Mouse (Mus musculus) embryo, embryonic 10 days (tissue): ENCODE data around the gene Taf1b.

ENCODE experiments used
- DNase-seq: peaks from one replicate; pipeline ENCODE4 v3.0.0-alpha.2; 2015; ENCODE audit warnings: low spot score

Taf1b gene

DNA sequence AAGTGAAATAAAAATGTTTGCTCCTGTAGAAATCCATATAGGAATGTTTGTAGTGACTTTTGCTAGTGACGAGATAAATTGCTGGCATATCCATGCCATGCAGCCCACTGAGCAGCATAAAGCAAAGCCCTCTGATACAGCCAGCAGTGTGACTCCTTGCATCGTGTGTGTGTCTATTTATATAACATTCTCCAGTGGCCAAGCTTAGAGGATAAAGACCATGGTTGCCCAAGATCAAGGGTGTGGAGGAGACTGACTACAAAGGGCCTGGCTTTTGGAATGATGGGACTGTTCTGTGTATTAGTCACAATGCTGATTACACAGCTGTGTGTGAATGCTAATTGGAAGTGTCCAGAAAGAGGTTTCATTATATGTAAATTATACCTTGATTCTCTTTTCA is 54.4 kb downstream of the Taf1b start:
- DNase-seq, result no peak

DNA sequence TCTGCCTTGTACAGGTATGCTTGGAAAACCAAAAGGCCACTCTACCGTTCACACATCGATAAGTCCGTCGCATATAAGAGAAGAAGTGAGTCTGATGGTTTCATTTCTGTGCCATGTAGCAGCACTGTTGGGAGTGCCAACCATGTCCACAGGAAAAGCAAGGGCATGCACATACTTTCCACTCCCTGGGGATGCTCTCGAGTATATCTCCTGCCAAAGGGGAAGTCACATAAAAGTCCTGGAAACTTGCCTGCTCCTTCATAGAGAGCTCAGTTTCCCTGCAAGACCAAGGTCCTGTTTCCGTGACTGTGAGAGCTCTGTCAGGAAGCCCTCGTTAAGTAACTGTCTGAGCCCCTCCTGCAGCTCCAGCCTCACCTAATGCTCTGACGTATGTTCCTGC is 57.8 kb downstream of the Taf1b start:
- DNase-seq, result no peak

DNA sequence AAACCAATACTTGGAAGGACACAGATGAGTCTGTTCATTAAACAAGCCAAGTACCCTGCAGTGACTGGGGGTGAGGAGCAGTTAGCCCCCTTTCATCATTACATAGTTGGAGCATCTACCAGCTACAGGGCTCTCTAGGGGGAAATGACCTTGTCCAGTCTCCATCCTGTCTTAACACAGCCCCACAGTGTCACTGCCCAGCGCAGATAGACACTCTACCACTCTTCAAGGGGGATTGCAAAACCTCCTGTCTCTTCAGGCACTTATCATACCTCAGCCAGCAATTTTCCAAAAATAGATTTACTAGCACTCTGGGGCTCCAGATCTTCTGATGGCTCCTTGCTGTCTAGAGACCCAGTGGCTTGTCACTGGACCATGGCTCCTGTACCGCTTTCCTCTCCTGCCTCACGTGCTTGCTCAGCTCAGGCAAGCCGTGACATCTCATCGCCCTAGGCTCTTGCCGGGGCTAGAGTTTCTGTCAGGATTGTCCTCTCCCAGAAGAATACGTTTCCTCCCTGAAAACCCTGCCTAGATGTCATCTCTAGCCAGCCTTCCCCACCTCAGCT is 65.3 kb downstream of the Taf1b start:
- DNase-seq, result no peak

DNA sequence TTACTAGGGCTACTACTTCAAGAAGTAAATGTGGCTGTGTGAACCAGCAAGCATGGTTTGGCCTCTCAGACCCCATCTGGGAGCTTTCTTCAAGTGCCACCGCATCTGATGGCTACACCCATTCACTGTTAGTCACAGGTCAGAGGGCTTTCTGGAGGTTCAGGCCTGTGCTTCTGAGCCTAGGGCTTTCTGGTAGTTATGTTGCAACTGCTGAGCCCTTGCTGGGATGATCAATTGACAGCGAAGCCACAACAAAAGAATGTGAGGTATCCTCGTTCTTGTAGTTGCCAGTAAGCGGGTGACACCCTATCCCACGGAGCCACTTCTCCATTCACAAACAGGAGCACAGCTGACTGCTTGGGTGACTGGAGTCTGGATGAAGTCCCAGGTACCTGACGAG is 67.2 kb downstream of the Taf1b start:
- DNase-seq, result no peak

DNA sequence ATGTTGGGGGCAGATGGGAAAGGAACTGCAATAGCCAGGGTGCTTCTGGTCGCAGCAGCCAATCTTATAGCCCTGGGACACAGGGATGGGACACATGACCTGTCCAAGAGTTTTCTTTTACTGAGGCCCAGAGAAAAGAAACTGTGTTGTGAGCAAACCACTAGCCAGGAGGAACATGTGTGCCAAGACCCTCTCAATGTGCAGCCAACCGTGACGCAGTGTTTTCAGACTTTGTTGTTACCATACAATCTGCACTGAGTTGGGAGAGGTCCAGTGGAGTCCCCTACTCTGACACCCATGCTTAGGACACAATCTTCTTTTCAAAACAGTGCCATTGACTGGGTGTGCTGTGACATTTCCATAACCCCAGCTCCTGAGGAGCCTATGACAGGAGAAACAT is 69.4 kb downstream of the Taf1b start:
- no peak for DNase-seq

DNA sequence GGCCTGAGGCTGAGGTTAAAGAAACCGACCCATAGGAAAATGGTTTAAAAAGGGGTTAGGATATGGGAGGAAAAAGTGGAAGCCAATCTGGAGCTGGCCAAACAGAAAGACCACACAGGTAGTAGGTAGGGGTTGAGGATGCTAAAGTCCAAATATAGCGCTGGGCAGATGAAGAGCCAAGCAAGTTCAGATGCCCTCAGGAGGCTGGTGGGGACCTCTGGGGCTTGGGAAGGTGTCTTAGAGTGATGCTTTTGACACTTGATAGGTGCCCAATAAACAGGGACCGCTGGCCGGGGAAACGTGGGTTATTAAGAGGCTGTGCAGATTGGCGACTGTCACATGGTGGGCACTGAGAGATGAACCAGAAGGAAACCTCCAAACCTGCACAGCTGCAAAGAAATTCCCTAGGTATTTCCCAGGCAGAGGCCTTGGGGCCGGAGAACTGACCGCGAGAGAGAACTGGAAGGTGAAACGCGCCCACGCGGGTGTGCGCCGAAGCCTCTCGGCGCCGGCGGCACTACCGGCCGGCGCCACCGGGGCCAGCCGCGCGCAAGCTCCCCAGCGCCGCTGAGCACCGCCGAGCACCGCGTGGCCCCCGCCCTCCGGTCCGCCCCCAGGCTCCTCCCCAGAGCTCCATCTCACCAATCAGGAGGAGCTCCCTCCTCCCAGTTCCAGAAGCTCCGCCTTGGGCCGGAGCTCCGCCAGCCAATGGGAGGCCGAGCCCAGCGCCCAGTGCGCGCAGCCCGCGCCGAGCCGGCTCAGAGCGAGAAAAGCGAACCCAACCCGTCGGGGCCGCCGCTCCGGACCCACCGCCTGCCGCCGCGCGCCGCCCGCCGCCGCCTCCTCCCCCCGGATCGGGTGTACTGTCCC is 73.6 kb downstream of the Taf1b start, which contains the start of gene Grhl1:
Gene Grhl1 (plus strand): TSS at position 761 of the 870 bp plus-strand sequence.
- DNase-seq, result peak; percentile 92

DNA sequence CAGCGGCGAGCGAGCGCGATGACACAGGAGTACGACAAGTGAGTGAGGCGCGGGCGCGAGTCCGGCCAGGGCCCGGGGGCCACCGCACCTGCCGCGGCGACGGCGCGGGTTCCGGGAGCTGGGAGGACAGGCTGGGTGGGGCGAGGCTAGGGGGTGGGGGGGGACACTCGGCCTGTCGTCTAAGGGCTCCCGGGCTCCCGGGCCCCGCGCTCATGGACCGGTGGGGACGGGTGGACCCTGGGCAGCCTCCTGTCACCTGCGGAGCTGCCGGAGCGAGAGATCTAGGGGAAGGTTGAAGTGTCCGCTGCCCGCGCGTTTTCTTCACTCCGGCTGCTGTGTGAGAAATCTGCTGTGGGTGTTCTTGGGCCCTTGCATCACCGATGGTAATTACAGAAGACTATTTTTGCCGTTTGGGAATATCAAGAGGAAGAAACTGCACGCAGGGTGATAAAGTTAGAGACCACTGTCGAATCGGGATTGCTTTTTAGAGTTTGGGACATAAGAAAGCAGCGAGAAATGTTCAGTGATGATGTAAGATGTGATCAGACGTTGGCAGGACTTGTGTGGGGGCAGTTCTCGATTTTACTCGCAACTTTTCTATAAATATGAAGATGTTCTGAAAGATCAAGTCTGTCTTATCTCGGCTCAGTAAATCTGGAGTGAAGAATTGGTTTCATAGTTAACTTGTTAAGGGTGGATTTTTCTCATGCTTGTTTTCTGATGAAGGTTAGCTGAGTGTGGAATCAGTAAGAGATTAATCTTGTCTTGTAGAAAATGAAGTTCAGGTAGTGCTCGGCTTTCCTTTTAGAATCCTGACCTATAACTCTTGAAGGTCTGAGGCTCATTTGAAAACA is 74.5 kb downstream of the Taf1b start:
- DNase-seq, result no peak

DNA sequence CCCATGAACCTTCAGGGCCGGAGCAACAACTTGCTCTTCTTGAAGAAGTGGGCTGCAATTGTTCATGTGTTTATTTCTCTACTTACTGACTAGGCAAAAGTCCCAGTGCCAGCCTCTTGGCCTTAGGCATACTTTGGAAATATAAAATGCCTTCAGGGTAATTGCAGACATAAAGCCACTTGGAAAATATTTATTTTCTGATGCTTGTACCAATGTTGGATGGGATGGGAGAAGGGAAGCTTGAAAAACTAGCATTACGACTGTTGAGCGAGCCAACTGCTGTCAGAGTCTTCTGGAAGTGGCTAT is 75.1 kb downstream of the Taf1b start:
- no peak for DNase-seq

DNA sequence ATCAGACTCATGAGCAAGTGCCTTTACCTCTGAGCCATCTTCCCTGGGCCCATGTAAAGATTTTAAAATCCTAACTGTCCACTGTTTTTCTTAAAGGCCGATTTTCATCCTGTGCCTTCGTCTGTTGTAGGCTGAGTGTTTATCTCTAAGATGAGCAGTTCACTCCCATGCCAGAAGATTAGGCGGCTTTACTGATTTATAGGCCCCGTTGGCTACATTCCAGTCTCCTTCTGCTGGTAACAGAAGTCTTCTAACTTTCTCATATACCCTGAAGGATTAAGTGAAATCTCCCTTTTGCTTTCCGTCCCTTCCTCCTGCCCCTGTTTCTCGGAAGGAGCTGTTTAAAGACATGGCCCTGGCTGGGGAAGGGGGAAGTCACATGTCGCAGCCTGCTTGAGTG is 76.7 kb downstream of the Taf1b start:
- DNase-seq, result no peak

DNA sequence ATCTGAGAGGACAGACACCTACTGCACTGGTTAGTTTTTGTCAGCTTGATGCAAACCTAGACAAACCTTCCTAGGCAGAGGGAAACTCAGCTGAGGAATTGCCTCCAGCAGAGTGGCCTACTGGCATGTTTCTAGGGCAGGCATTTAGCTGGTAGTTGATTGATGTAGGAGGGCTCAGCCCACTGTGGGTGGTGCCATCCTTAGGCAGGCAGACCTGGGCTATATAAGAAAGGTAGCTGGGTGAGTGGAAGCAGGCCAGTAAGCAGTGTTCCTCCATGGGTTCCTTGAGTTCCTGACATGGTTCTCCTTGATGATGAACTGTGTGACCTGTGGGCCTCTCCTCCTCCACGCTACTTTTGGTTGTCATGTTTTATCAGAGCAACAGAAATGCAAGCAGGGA is 82.3 kb downstream of the Taf1b start:
- no peak for DNase-seq

DNA sequence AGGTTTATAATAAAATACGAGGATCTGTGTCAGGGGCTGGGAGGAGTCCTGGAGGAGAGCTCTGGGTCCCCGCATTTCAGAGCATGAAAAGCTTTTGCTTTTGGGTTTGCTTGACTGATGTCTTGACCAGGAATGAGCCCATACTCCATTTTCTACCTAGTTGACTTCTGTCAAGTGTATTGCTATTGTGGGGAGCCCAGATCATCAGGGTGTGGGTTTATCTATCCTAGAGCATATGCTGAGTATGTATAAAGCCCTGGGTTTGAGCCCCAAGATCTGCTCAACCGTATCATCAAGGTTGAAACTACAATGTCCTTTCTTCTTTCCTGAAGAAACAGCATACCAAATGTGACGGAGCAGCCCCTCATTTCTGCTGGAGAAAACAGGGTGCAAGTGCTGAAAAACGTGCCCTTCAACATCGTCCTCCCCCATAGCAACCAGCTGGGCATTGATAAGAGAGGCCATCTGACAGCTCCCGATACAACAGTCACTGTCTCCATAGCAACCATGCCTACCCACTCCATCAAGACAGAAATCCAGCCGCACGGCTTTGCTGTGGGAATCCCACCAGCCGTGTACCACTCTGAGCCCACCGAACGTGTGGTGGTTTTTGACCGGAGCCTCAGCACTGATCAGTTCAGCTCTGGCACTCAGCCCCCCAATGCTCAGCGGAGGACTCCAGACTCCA is 83.0 kb downstream of the Taf1b start:
- DNase-seq, result no peak

DNA sequence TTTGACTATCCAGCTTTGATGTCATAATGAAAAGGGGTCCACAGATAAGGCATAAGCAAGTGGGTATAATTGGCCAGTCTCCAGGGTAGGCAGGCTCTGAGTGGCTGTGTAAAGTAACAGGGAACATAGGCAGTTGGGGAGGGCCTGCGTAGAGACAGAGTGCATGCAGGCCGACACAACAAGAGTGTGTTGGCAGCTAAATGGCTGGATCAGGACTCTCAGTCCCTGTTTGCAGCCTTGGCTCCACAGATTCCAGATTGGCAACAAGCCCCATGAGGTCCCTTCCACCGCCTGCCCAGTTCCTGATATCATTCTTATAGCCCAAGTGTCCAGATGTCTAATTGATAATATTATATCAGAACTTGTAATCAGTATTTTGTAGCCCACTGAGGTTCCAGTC is 85.5 kb downstream of the Taf1b start:
- DNase-seq, result no peak

DNA sequence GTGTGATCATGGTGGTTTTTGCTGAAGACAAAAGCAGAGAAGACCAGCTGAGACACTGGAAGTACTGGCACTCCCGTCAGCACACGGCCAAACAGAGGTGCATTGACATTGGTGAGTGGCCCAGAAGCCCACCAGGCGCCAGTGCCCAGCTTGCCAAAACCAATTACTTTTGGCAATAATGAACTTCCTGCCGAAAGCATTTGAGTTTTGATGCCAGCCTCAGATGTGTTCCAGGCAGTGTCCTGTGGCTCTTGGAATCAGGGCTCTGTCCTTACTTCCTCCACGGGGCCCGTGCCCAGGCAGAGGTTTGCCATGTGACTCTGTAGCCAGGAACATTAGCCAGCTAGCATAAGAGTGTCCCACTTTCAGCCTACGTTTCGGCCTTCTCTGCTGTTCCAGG is 86.7 kb downstream of the Taf1b start:
- DNase-seq, result no peak

DNA sequence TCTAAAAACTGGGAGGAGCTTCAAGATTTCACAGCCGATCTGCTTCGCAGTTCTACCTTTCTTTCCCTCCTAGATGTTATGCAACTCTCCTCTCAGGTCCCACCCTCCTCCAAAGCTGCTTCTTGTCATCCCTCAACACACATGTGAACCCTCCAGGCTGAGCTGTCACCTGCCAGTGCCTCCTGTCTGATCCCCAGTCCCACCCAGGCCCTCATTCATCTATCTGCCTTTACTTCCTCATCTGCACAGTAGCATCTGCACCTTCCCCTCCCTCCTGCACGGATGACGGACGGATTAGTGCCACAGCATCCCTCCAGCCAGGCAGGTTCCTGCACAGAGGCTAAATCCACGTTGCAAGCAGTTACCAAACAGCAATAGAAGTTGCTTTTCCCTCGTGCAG is 88.0 kb downstream of the Taf1b start:
- DNase-seq, result no peak

DNA sequence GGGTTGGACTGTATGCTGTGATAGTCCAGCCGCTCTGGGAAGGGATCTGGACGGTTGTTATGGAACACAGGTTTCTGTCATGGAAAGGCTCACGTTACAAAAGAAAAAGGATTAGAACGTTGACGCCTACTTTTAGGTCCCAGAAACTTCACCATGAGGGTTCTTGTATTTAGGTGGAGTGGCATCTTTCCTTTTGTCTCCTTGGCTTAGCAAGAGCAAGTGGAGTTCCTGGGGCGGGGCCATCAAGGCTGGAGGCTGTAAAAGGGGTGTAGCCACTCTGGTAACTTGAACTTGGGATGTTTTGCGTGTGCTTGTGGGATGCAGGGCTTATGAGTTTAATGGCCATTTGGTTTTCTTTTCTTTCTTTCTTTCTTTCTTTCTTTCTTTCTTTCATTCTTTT is 92.2 kb downstream of the Taf1b start:
- no peak for DNase-seq

DNA sequence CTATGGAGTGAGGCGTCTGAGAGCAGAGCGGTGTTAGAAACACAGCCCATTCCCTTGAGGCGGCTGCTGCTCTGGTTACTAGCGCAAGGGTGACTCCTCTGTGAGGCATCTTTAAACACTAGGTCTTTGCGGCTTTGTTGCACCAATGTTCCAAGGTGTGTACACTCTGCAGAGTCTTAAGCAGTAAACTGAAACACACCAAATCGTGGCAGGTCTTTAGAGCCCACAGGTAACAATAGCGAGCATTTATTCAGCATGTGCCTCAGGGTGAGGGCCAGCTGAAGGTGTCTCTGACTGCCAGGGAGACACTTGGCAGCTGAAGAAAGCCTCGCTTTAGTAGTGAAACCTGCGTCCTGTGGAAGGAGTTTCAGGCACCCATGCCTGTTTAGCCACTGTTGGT is 93.9 kb downstream of the Taf1b start:
- no peak for DNase-seq

DNA sequence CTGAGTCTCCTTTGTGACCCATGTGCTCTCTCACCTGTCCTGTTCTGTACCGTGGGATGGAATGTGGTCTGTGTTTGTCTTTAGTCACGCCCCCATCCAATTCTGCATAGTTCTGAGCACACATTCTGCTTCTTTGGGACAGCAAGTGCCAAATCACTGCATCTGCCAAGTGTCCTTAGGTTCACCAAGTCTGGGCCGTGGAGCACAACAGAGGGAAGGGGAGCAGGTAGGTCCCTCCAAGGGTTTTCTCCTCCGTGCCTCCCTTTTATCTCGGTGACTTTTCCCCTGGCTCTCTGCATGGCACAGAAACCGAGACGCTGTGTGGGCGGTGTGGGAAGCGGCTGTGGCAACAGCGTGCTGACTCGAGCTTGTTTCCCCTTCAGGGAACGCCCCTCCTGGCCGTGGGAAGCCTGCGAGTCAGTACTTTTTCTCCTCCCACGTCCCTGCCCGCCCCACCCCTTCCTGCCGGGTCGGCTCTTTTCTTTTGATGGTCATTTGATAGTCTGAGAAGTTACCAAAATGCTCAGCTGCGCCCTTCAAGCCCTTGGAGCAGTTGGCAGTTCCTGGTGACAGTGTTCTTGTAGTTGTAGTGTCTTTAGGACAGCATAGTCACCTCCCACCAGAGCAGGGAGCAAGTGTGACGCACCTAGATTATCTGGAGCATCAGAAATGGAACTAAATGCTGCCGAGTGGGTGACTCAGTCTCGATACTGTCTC is 95.0 kb downstream of the Taf1b start:
- DNase-seq, result peak; percentile 42

DNA sequence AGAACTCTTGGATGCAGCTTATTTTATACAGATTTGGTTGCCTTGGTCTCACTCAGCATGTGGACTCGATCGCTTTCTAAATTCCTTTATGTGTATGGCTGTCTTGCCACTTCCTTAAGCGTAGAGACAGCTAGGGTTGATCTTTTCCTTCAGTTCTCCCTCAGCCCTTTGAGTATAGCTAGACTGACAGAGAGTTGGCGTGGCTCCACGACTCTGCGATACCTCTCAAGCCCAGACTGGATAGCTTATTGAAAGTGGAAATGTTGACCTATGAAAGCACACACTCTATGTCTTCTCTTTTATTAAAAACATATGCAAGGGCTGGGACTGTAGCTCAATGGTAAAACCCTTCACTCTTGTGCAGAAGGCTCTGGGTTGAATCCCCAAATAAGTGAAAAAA is 99.2 kb downstream of the Taf1b start:
- no peak for DNase-seq

DNA sequence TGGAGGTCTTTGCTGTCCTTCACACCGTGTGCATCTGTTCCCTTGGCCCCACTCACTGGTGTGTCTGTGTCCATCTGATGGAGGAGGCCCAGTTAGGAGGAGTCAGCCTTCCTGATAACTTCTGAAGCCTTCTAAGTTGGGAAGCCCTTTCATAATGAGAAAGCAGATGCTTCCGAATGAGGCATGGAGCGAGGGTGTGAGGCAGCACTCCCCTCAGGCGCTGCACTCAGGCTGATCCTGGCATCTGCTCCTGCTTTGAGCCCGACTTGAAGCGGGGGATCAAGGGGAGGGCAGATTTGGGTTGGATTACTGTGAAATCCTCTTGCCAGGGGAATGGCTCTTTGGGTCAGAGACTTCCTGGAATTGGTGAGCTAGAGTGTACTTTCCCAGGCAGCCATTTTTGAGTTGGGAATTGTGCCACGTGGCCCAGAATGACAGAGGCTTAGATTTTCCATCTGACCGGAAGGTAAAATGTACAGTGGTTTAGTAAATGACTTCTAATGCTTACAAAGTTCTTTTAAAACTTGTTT is 101.3 kb downstream of the Taf1b start:
- DNase-seq, result no peak

DNA sequence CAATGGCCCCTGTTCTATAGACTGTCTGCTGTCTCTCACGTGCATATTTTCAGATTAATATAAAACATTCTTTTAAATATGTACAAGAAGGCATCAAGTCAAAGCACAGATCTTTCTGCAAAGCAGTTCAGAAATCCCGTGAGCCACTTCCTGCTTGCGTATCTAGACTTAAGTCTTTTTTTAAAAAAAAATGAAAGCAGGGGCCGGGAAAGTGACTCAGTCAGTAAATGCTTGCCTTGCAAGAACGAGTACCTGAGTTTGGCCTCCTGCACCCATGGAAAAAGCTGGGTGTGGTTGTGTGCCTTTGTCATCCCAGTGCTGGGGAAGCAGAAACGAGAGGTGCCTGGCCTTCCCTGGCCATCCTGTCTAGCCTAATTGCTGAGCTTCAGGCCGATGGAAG is 101.9 kb downstream of the Taf1b start:
- DNase-seq, result no peak

DNA sequence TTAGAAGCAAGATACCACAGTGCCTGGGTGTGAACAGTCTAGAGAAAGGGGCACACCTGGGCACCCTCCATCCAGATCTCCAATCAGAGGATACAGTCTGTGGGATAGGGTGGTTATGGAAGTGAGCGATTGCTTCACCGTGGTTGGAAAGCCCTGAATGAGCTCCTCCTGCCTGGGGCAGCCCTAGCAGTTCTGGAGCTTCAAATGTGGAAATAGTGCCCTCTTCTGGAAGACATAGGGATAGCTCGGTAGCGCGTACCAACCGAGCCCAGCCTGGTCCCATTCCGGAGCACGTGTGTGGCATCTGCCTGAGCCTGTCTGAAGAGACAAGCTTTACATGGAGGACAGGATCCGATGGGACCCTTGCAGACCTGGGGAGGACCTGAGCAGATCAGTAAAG is 102.6 kb downstream of the Taf1b start:
- DNase-seq, result peak; percentile 87

DNA sequence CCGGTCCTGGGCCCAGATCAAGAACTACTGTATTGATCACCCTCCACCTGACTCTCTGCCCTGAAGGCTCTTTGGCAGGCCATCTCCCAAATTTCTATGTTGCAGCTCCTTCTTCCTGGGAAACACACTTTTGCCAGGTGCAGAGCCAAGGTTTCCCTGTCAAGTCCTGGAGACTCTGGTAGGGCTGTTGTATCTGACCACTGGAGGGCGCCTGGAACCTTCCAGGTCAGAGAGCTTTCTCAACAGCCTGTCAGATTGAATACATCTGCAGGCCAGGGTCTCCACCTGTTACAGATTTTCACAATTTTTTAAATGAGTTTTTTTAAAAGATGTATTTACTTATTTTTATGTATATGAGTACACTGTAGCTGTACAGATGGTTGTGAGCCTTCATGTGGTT is 105.1 kb downstream of the Taf1b start:
- DNase-seq, result peak; percentile 83
